Mouse (Mus musculus) forebrain, embryonic 14.5 days (tissue): ENCODE results near the gene Grn. TPM values are rescaled to one million over a fixed set of nuclear protein-coding genes. Genes with fewer than 3 reads are reported as not detected.

Experiments used
- ATAC-seq: fragments of 200-750 bp; cut with Nextera tagmentation; 2 replicates; pipeline ENCODE4 v1.8.0; 2017; ENCODE audit warnings: mild to moderate bottlenecking, moderate library complexity
- DNase-seq: peaks from one replicate; pipeline ENCODE4 v3.0.0-alpha.2; 2015; ENCODE audit warnings: low spot score
- H3K27ac ChIP-seq: fragments of 300-500 bp; sonication (generic); 2 replicates; pipeline ENCODE4 v1.5.1; 2014; ENCODE audit warnings: low read depth, mild to moderate bottlenecking, control low read depth, low read length, moderate library complexity
- H3K27me3 ChIP-seq: fragments of 300-500 bp; sonication (generic); replicated peaks from 2 replicates; pipeline ENCODE4 v1.6.1; 2014; ENCODE audit warnings: low read length, control low read depth, mixed read lengths; ENCODE audit not compliant: control insufficient read depth, insufficient read depth
- H3K36me3 ChIP-seq: fragments of 300-500 bp; sonication (generic); 2 replicates; pipeline ENCODE4 v1.6.1; 2014; ENCODE audit warnings: low read length, control low read depth; ENCODE audit not compliant: control insufficient read depth, insufficient read depth
- H3K4me1 ChIP-seq: fragments of 300-500 bp; sonication (generic); 2 replicates; pipeline ENCODE4 v1.6.1; 2014; ENCODE audit warnings: antibody characterized with exemption, low read length, control low read depth; ENCODE audit not compliant: control insufficient read depth, insufficient read depth
- H3K4me2 ChIP-seq: fragments of 300-500 bp; sonication (generic); 2 replicates; pipeline ENCODE4 v1.6.1; 2014; ENCODE audit warnings: mild to moderate bottlenecking, control low read depth, low read length
- H3K4me3 ChIP-seq: fragments of 300-500 bp; sonication (generic); 2 replicates; pipeline ENCODE4 v1.5.1; 2014; ENCODE audit warnings: low read depth, low read length, control low read depth
- H3K9ac ChIP-seq: fragments of 300-500 bp; sonication (generic); 2 replicates; pipeline ENCODE4 v1.6.1; 2014; ENCODE audit warnings: mild to moderate bottlenecking, low read length, control low read depth, moderate library complexity
- H3K9me3 ChIP-seq: fragments of 300-500 bp; sonication (generic); replicated peaks from 2 replicates; pipeline ENCODE4 v1.6.1; 2016; ENCODE audit warnings: low read length, control low read depth, mixed read lengths; ENCODE audit not compliant: control insufficient read depth
- WGBS: fragments of 180-500 bp; shearing (Covaris S2); extraction: QIAGEN DNeasy Blood & Tissue Kit; methylation state at CpG from one replicate; pipeline ENCODE4 v1.1.7; 2014; 5-methylcytosine and 5-hydroxymethylcytosine counted together
- polyA plus RNA-seq: library from polyadenylated mRNA; unstranded; fragments of >200 nt; fragmentation: Nextera tagmentation; extraction: Ambion mirVana; gene quantifications from 2 replicates; pipeline ENCODE4 v1.2.1, GENCODE M21; 2014

The Grn gene
- polyA plus RNA-seq, 1 experiment from 2014 or later = 28.6 TPM

- no peak for DNase-seq
- Histone ChIP-seq H3K4me3 (no peak overlapping the region), H3K4me1 (peaks cover 17% of the 10 kb centered on the region), H3K27me3 (no peaks in the 10 kb centered on the region), H3K9me3 (no peaks in the 10 kb centered on the region), H3K4me2 (no peak overlapping the region), H3K36me3 (no peaks in the 10 kb centered on the region), H3K9ac (no peak overlapping the region), H3K27ac (no peak overlapping the region)
- 97% methylated on average over 6 of the region's 6 CpGs for WGBS
- ATAC-seq = no peak
Observed at GRCm38 (mm10) chr11:102464901-102465300, 34.8 kb downstream of the Grn start.

GRCm38 (mm10) chr11:102465713-102466436, 35.8 kb downstream of the Grn start:
- Histone ChIP-seq H3K4me2 (peak overlapping the region; percentile 31), H3K4me1 (peaks cover 17% of the 10 kb centered on the region), H3K36me3 (no peaks in the 10 kb centered on the region), H3K9ac (0 out of 2 replicates have a peak overlapping the region, but pooled peaks have one; percentile 21), H3K27me3 (no peaks in the 10 kb centered on the region), H3K4me3 (no peak overlapping the region), H3K27ac (no peak overlapping the region), H3K9me3 (no peaks in the 10 kb centered on the region)
- 8% methylated on average over 26 of the region's 26 CpGs for WGBS
- ATAC-seq (peak; percentile 42), DNase-seq (peak; percentile 89)

- peaks cover 17% of the 10 kb centered on the region for H3K4me1 ChIP-seq
- H3K9me3 ChIP-seq = no peaks in the 10 kb centered on the region
- WGBS = under 1% methylated on average over 37 of the region's 37 CpGs
- H3K9ac ChIP-seq = peak overlapping the region; percentile 56
- H3K27me3 ChIP-seq = no peaks in the 10 kb centered on the region
- H3K4me2 ChIP-seq = peak overlapping the region; percentile 80
- no peaks in the 10 kb centered on the region for H3K36me3 ChIP-seq
- H3K4me3 ChIP-seq = peak overlapping the region; percentile 32
- DNase-seq (peak; percentile 96), ATAC-seq (peak; percentile 93)
- H3K27ac ChIP-seq = peak overlapping the region; percentile 41; the same call in 1 of the 2 replicates
Observed at GRCm38 (mm10) chr11:102467041-102467631, 37.0 kb downstream of the Grn start.

- DNase-seq (no peak), ATAC-seq (no peak)
- no peak within 1 kb of the TSS for H3K4me2 ChIP-seq
- WGBS = 73% methylated on average over 11 of the region's 11 CpGs
- H3K9me3 ChIP-seq = no peaks in the 10 kb centered on the region
- no peak within 1 kb of the TSS for H3K9ac ChIP-seq
- H3K36me3 ChIP-seq = no peaks in the 10 kb centered on the region
- no peak within 1 kb of the TSS for H3K4me3 ChIP-seq
- H3K4me1 ChIP-seq = peaks cover 17% of the 10 kb centered on the region
- H3K27me3 ChIP-seq = no peaks in the 10 kb centered on the region
- H3K27ac ChIP-seq = no peak within 1 kb of the TSS
Observed at GRCm38 (mm10) chr11:102469648-102470357, 39.7 kb downstream of the Grn start, which contains the start of gene Itga2b. Itga2b (minus strand) TSS chr11:102470122.

GRCm38 (mm10) chr11:102475027-102475426, 44.9 kb downstream of the Grn start:
- H3K9ac ChIP-seq = no peak overlapping the region
- no peak overlapping the region for H3K4me3 ChIP-seq
- no peaks in the 10 kb centered on the region for H3K4me1 ChIP-seq
- no peaks in the 10 kb centered on the region for H3K9me3 ChIP-seq
- H3K4me2 ChIP-seq = no peak overlapping the region
- H3K36me3 ChIP-seq = peaks cover 31% of the 10 kb centered on the region
- H3K27ac ChIP-seq = no peak overlapping the region
- ATAC-seq = no peak
- no peaks in the 10 kb centered on the region for H3K27me3 ChIP-seq
- WGBS = 92% methylated on average over 3 of the region's 3 CpGs
- no peak for DNase-seq

DNA sequence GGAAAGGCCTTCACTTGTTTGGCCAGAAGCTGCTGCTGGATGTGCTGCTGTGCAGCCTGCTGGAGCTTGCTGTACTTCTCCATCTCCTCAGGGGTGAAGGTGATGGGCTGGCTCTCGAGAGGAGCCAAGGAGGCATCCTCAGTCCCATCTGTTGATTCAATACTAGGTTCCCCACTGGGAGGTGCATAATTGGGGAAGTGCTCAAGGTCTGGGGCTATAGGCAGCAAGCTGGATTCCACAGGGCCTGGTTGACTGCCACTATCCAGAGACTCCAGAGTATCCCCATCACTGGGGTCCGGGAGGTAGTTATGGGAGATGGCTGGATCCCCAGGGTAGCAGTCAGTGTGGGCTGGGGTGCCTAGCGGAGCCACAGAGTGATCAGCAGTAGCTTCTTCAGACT, 48.6 kb downstream of the Grn start:
- Histone ChIP-seq H3K27me3 (no peaks in the 10 kb centered on the region), H3K9me3 (no peaks in the 10 kb centered on the region), H3K9ac (no peak overlapping the region), H3K4me3 (no peak overlapping the region), H3K36me3 (peaks cover 53% of the 10 kb centered on the region), H3K4me1 (no peaks in the 10 kb centered on the region), H3K27ac (no peak overlapping the region), H3K4me2 (no peak overlapping the region)
- no peak for ATAC-seq
- WGBS = 87% methylated on average over 3 of the region's 3 CpGs
- no peak for DNase-seq

DNA sequence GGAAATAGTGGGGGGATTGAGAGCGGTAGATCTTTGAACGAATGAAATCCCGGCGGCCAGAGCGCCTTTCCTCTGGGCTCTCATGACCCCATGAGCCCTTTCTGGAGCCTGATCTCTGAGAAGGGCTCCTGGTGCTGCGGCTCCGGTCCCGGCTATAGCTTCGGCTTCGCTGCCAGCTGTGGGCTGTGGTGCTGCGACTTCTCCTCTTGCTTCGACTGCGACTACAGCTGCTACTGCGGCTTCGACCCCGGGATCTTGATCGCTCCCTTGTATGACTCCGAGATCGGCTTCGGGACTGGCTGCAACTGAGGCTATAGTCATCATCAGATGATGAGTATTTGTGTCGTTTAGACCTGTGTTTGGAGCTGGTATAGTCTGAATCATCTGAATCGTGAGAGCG, 49.5 kb downstream of the Grn start:
- H3K4me2 ChIP-seq = no peak overlapping the region
- no peaks in the 10 kb centered on the region for H3K4me1 ChIP-seq
- no peak for ATAC-seq
- no peaks in the 10 kb centered on the region for H3K27me3 ChIP-seq
- H3K27ac ChIP-seq = no peak overlapping the region
- peaks cover 56% of the 10 kb centered on the region for H3K36me3 ChIP-seq
- no peaks in the 10 kb centered on the region for H3K9me3 ChIP-seq
- WGBS = 96% methylated on average over 23 of the region's 23 CpGs
- no peak overlapping the region for H3K9ac ChIP-seq
- no peak overlapping the region for H3K4me3 ChIP-seq
- no peak for DNase-seq

DNA sequence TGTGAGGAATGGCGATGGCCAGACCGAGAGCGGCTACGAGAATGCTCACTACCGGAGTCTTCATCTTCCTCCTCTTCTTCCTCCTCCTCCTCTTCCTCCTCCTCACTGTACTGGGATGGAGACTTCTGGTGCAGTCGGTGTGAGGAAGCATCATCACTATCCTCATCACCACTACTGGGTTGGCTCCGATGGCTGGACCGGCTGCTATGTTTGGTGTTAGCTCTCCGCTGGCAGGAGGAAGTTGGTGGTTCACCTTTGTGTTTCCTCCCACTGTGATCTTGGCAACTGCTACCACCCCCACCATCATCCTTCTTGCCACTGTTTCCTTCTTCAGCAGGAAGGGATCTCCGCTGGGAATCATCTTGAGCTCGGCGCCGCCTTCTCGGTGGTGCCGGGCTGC, 50.0 kb downstream of the Grn start:
- WGBS = 96% methylated on average over 15 of the region's 15 CpGs
- H3K36me3 ChIP-seq = peaks cover 61% of the 10 kb centered on the region

GRCm38 (mm10) chr11:102480897-102481296, 50.8 kb downstream of the Grn start:
- Histone ChIP-seq H3K27me3 (no peaks in the 10 kb centered on the region), H3K4me1 (no peaks in the 10 kb centered on the region), H3K36me3 (peaks cover 65% of the 10 kb centered on the region), H3K4me2 (no peak overlapping the region), H3K27ac (no peak overlapping the region), H3K9me3 (no peaks in the 10 kb centered on the region), H3K9ac (no peak overlapping the region), H3K4me3 (no peak overlapping the region)
- WGBS = 86% methylated on average over 4 of the region's 4 CpGs
- ATAC-seq (no peak), DNase-seq (no peak)

More for the DNA sequence above, 50.0 kb downstream of the Grn start:
- no peaks in the 10 kb centered on the region for H3K9me3 ChIP-seq
- no peak overlapping the region for H3K4me2 ChIP-seq
- H3K4me3 ChIP-seq = no peak overlapping the region
- ATAC-seq (no peak), DNase-seq (no peak)
- H3K9ac ChIP-seq = no peak overlapping the region
- H3K4me1 ChIP-seq = no peaks in the 10 kb centered on the region
- no peaks in the 10 kb centered on the region for H3K27me3 ChIP-seq
- no peak overlapping the region for H3K27ac ChIP-seq
